Mouse (Mus musculus): ENCODE results near the gene Fcgr4. TPM values are rescaled to one million over a fixed set of nuclear protein-coding genes. Genes with fewer than 3 reads are reported as not detected.

Fcgr4 gene
- polyA plus RNA-seq (2012; rRNA removed), result 0.30 and 0.38 TPM in 2 replicates

DNA sequence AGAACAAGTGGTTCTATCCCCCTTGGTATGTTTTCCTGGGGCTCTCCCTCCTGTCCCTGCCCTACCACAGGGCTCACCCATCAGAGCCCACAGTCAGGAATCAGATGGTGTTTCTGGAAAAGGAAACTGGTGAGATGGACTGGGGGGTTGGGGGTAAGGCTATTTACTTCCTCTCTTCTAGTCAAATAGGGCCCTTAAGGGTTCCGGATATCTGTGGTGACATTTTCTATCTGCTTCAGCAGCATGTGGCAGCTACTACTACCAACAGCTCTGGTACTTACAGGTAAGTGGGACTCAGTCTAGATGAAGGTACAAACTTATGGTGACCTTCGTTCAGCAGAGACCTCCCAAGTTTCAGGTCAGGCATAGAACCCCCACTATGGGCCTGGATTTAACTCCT lies at the start of gene Fcgr4:
Fcgr4 (plus strand) TSS at position 184 of the 400 bp plus-strand sequence.

DNA sequence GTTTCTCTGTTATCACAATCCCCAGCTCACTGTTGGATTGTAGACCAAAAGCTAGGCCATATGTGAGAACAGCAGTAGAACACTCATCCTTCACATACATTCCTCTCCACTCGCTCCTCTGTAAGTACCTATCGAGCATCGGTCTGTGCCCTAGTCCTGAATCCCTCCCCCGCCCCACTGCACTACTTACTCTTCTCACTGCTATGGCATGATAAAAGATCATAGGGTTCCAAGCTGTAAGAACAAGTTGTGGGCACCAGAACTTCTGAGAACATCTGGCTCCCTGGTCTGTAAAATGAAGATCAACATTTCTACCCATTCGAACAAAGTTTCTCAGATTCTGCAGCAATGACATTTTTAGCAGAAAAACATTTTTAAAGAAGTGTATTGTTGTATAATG lies 42.3 kb upstream of the Fcgr4 start, which contains the start of gene Fcgr2b:
Fcgr2b (minus strand) TSS at position 101 of the 400 bp plus-strand sequence.

DNA sequence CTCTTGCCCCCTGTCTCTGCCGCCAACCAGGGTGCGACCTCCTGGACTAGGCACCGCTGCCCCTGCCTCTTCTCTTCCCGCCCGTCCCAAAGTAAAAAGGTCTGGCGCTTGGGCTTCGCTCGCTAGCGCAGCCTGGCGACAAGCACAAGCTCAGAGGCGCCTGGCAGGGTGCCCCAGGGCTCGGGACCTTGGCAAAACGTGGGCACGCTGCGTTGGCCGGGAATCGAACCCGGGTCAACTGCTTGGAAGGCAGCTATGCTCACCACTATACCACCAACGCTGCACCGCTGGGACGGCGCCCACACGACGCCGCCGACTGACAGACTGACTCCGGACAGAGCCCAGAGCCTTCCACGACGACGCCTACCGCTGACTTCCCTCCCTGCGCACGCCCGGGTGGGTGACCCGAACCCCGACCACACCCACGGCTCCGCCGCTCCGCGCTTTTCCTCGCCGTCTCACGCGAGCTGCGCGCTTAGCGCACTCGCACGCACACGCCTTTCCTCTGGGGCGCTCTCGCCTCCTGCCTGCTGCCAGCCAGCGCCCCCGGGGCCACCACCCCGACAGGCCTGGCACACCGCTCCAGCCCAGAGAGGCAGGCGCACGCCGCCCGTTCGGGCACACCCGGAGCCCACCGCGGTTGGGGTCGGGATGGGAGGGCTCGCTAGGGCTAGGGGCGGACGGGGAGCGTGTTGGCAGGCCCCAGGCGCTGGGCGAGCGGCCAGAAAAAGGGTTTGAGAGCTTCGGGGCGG lies 45.9 kb downstream of the Fcgr4 start, which contains the start of gene Fcgr3:
Fcgr3 (minus strand) TSS at position 445 of the 752 bp plus-strand sequence.

Other genes starting within 250 kb of the Fcgr4 start
- gene Atf6, start 151.1 kb upstream of the Fcgr4 start, polyA plus RNA-seq (2012; rRNA removed), result 2.5 and 3.6 TPM in 2 replicates
- 0.65 and 1.0 TPM in 2 replicates for gene Gm26620, start 133.9 kb upstream of the Fcgr4 start, polyA plus RNA-seq (2012; rRNA removed)
- gene Dusp12, start 133.4 kb upstream of the Fcgr4 start, polyA plus RNA-seq (2012; rRNA removed), result 3.1 and 4.5 TPM in 2 replicates
- 0.05 and 0.80 TPM in 2 replicates for gene Fcrlb, start 106.0 kb upstream of the Fcgr4 start, polyA plus RNA-seq (2012; rRNA removed)
- gene Fcrla, start 91.3 kb upstream of the Fcgr4 start, polyA plus RNA-seq (2012; rRNA removed), result 0.49 TPM in 1 of 2 replicates, not detected in the other
- 2.5 and 3.3 TPM in 2 replicates for gene Fcgr2b, start 42.4 kb upstream of the Fcgr4 start, polyA plus RNA-seq (2012; rRNA removed)
- gene Fcgr3, start 46.0 kb downstream of the Fcgr4 start, polyA plus RNA-seq (2012; rRNA removed), result 3.2 and 4.2 TPM in 2 replicates
- gene Cfap126, start 95.0 kb downstream of the Fcgr4 start, polyA plus RNA-seq (2012; rRNA removed), result 1.2 and 1.4 TPM in 2 replicates
- gene Sdhc, start 131.7 kb downstream of the Fcgr4 start, polyA plus RNA-seq (2012; rRNA removed), result 87.8 and 99.3 TPM in 2 replicates
- gene Mpz, start 131.8 kb downstream of the Fcgr4 start, polyA plus RNA-seq (2012; rRNA removed), result 0.87 and 1.1 TPM in 2 replicates
- 41.3 and 54.6 TPM in 2 replicates for gene Pcp4l1, start 177.3 kb downstream of the Fcgr4 start, polyA plus RNA-seq (2012; rRNA removed)
- 0.04 and 0.11 TPM in 2 replicates for gene Nr1i3, start 195.1 kb downstream of the Fcgr4 start, polyA plus RNA-seq (2012; rRNA removed)
- 20.4 and 21.3 TPM in 2 replicates for gene Tomm40l, start 203.6 kb downstream of the Fcgr4 start, polyA plus RNA-seq (2012; rRNA removed)
- gene Apoa2, start 206.1 kb downstream of the Fcgr4 start, polyA plus RNA-seq (2012; rRNA removed), result 0.42 and 1.5 TPM in 2 replicates
- gene Fcer1g, start 215.4 kb downstream of the Fcgr4 start, polyA plus RNA-seq (2012; rRNA removed), result 16.4 and 22.5 TPM in 2 replicates
- gene Adamts4, start 231.5 kb downstream of the Fcgr4 start, polyA plus RNA-seq (2012; rRNA removed), result 2.8 and 2.9 TPM in 2 replicates
- gene Ndufs2, start 232.5 kb downstream of the Fcgr4 start, polyA plus RNA-seq (2012; rRNA removed), result 62.4 and 62.6 TPM in 2 replicates